Mouse (Mus musculus): ENCODE results near the gene Cog2. TPM values are rescaled to one million over a fixed set of nuclear protein-coding genes. Genes with fewer than 3 reads are reported as not detected.

Gene Cog2
- polyA plus RNA-seq, 1 experiment from 2014 or later, result 37.6 TPM

DNA sequence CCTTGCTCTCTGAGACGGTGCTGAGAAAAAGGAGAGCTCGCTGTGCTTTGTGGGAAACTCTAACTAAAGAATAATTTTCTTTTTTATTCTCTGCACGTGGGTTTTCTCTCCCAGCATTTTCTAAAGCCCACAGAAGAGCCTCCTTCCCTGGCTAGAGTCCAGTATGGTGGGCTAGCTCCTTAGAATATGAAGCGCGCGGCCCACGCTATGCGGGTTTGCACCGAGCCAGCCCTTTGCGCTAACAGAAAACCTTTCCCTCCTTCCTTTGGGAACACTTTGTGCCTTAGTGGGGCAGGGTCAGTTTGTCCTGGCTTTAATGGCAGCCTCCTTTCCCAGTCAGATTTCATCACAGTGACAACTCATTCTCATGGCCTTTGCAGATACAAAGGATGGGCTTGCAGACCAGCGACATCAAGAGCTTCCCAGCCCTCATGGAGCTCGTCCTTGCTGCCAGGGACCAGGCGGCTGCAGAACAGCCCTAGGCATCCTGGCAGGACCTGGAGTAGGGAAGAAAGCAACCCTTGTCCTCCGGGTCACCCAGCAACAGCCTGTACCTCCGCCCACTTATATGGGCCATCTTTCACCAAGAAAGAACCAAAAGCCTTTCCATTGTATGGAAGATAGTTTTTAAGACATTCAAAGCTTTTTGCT lies 30.6 kb downstream of the Cog2 start:
- no peak for ATAC-seq
- Histone ChIP-seq H3K4me2 (ENCODE audit: low read depth, low read length) (no peak overlapping the region), H3K4me3 (ENCODE audit: low read length) (no peak overlapping the region), H3K36me3 (ENCODE audit: control insufficient read depth, insufficient read depth, low read length) (peaks cover 32% of the 10 kb centered on the region), H3K27me3 (replicated peaks; ENCODE audit: control insufficient read depth, insufficient read depth, low read length) (no peaks in the 10 kb centered on the region), H3K4me1 (ENCODE audit: control insufficient read depth, insufficient read depth, low read length) (no peaks in the 10 kb centered on the region), H3K27ac (ENCODE audit: low read length) (no peak overlapping the region), H3K9me3 (ENCODE audit: control insufficient read depth, low read length) (no peaks in the 10 kb centered on the region), H3K9ac (ENCODE audit: low read depth, low read length) (no peak overlapping the region)
- WGBS, result 91% methylated on average over 15 of the region's 15 CpGs

DNA sequence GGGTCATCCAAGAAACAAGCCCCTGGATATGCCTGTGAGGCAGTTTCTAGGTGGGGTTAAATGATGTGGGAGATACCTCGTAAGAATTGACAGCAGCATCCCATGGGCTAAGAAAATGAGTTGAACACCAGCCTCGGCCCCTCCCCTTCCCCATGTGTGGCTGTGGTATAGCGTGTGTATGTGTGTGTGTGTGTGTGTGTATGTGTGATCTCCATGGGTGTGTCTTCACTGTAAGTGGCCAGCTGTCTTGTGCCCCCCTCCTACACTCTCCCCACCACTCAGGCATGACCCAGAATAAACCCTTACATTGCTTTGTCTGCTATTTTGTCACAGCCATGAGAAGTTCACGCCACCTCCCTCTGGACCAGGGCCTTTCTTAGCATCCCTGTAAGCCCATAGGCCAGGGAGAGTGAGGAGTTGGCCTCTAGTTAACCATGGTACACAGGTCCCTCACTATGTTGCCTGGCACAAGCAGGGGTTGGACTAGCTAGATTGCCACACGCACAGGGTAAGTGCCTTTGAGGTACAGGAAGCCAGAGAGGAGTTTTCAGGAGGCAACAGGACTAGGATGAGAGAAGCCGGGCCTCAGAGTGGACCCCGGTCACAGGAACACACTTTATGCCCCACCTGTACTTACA lies 34.7 kb downstream of the Cog2 start:
- no peak overlapping the region for H3K9ac ChIP-seq (ENCODE audit: low read depth, low read length)
- 87% methylated on average over 7 of the region's 7 CpGs for WGBS
- no peak for ATAC-seq
- H3K36me3 ChIP-seq (ENCODE audit: control insufficient read depth, insufficient read depth, low read length), result peaks cover 18% of the 10 kb centered on the region
- no peaks in the 10 kb centered on the region for H3K4me1 ChIP-seq (ENCODE audit: control insufficient read depth, insufficient read depth, low read length)
- no peaks in the 10 kb centered on the region for H3K9me3 ChIP-seq (ENCODE audit: control insufficient read depth, low read length)
- H3K4me3 ChIP-seq (ENCODE audit: low read length), result no peak overlapping the region
- H3K27me3 ChIP-seq (replicated peaks; ENCODE audit: control insufficient read depth, insufficient read depth, low read length), result no peaks in the 10 kb centered on the region
- no peak overlapping the region for H3K4me2 ChIP-seq (ENCODE audit: low read depth, low read length)
- no peak overlapping the region for H3K27ac ChIP-seq (ENCODE audit: low read length)

DNA sequence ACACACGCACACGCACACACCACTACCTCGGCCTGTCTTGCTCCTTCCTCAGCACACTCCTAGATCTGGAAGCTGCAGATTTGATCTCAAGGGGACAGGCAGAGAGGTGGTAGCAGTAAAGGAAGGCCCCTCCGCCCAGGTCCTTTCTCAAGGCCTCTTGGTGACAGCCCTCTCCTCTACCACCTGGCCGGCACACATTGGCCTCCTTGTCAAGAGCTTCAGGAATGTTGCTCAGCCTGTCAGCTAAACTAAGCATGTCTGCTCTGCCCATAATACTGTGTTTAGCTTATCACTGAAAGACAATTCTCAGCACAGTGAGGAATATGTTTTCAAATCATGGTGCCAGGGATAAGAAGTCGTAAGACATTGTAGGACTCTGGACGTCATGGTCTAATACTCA lies 35.6 kb downstream of the Cog2 start:
- H3K4me3 ChIP-seq (ENCODE audit: low read length), result no peak overlapping the region
- no peaks in the 10 kb centered on the region for H3K27me3 ChIP-seq (replicated peaks; ENCODE audit: control insufficient read depth, insufficient read depth, low read length)
- H3K4me2 ChIP-seq (ENCODE audit: low read depth, low read length), result no peak overlapping the region
- no peaks in the 10 kb centered on the region for H3K9me3 ChIP-seq (ENCODE audit: control insufficient read depth, low read length)
- no peak overlapping the region for H3K9ac ChIP-seq (ENCODE audit: low read depth, low read length)
- WGBS, result 76% methylated on average over 7 of the region's 7 CpGs
- no peaks in the 10 kb centered on the region for H3K4me1 ChIP-seq (ENCODE audit: control insufficient read depth, insufficient read depth, low read length)
- H3K27ac ChIP-seq (ENCODE audit: low read length), result no peak overlapping the region
- H3K36me3 ChIP-seq (ENCODE audit: control insufficient read depth, insufficient read depth, low read length), result peaks cover 9% of the 10 kb centered on the region; the same call in 1 of the 2 replicates
- no peak for ATAC-seq

DNA sequence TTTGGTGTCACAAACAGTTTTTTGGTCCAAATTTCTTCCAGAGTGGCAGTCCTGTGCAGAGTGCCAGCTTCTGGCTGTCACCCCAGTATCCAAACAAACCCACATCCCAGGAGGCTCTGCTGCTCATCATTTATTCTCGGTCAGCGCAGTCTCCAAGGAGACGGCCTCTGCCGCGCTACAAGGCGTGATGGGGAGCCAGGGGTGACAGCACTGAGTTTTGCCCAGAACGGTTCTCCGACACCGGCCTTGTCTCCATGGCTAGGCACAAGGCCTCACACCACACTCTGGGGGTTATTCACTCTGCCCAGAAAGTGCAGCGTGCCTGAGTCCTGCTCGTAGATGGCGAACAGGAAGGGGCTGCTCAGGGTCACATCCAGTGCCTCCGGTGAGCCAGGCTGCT lies 36.1 kb downstream of the Cog2 start:
- no peak for ATAC-seq
- Histone ChIP-seq H3K4me3 (ENCODE audit: low read length) (no peak overlapping the region), H3K9ac (ENCODE audit: low read depth, low read length) (no peak overlapping the region), H3K9me3 (ENCODE audit: control insufficient read depth, low read length) (no peaks in the 10 kb centered on the region), H3K27ac (ENCODE audit: low read length) (no peak overlapping the region), H3K36me3 (ENCODE audit: control insufficient read depth, insufficient read depth, low read length) (peaks cover 6% of the 10 kb centered on the region; the same call in 1 of the 2 replicates), H3K4me2 (ENCODE audit: low read depth, low read length) (no peak overlapping the region), H3K27me3 (replicated peaks; ENCODE audit: control insufficient read depth, insufficient read depth, low read length) (no peaks in the 10 kb centered on the region), H3K4me1 (ENCODE audit: control insufficient read depth, insufficient read depth, low read length) (no peaks in the 10 kb centered on the region)
- WGBS, result 73% methylated on average over 13 of the region's 13 CpGs

DNA sequence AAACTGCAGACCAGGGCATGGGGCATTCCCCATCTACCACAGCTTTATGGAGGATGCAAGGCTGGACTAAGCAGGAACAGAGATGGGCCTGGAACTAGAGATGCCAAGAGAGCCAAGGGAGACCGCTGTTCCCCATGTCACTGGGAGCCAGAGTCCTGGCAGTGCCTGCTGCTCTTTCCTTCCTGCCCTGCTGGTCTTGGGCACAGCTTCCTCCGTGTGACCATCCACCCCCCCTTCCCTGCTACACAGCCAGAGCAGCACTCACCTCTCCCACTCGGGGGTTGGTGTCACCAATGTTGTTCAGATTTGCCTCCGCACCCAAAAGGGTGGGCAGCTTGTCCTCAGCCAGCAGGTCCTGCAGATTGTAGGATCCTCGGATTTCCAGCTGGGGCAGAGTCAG lies 36.9 kb downstream of the Cog2 start:
- H3K9ac ChIP-seq (ENCODE audit: low read depth, low read length), result no peak overlapping the region

DNA sequence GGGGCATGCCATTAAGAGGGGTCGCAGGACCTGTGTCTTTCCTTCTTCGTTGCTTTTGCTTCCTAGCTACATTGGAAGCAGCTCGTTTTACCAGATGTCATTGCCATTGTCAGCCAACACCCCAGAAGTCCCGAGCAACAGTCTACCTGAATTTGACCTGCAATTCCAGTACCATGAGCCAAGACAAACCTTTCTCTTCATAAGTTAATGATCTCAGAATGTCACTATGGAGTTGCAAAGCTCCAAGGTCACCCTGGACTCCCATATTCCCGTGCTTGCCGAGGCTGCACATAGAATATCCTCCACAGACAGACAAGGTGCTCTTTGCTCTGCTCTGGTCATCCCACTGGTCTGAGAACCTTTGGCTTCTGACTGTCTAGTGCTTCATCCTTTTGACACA lies 46.6 kb downstream of the Cog2 start:
- Histone ChIP-seq H3K27ac (ENCODE audit: low read length) (no peak overlapping the region), H3K4me3 (ENCODE audit: low read length) (no peak overlapping the region), H3K4me2 (ENCODE audit: low read depth, low read length) (no peak overlapping the region), H3K4me1 (ENCODE audit: control insufficient read depth, insufficient read depth, low read length) (peaks cover 18% of the 10 kb centered on the region), H3K9ac (ENCODE audit: low read depth, low read length) (no peak overlapping the region), H3K36me3 (ENCODE audit: control insufficient read depth, insufficient read depth, low read length) (no peaks in the 10 kb centered on the region), H3K9me3 (ENCODE audit: control insufficient read depth, low read length) (no peaks in the 10 kb centered on the region), H3K27me3 (replicated peaks; ENCODE audit: control insufficient read depth, insufficient read depth, low read length) (no peaks in the 10 kb centered on the region)
- WGBS, result 73% methylated on average over 6 of the region's 6 CpGs
- ATAC-seq, result no peak

More for the DNA sequence above, 36.9 kb downstream of the Cog2 start:
- Histone ChIP-seq H3K27me3 (replicated peaks; ENCODE audit: control insufficient read depth, insufficient read depth, low read length) (no peaks in the 10 kb centered on the region), H3K27ac (ENCODE audit: low read length) (peak overlapping the region; percentile 9; the same call in 1 of the 2 replicates), H3K9me3 (ENCODE audit: control insufficient read depth, low read length) (no peaks in the 10 kb centered on the region), H3K36me3 (ENCODE audit: control insufficient read depth, insufficient read depth, low read length) (peaks cover 5% of the 10 kb centered on the region; the same call in 1 of the 2 replicates), H3K4me3 (ENCODE audit: low read length) (no peak overlapping the region), H3K4me1 (ENCODE audit: control insufficient read depth, insufficient read depth, low read length) (no peaks in the 10 kb centered on the region), H3K4me2 (ENCODE audit: low read depth, low read length) (no peak overlapping the region)
- ATAC-seq, result no peak
- 59% methylated on average over 5 of the region's 5 CpGs for WGBS

DNA sequence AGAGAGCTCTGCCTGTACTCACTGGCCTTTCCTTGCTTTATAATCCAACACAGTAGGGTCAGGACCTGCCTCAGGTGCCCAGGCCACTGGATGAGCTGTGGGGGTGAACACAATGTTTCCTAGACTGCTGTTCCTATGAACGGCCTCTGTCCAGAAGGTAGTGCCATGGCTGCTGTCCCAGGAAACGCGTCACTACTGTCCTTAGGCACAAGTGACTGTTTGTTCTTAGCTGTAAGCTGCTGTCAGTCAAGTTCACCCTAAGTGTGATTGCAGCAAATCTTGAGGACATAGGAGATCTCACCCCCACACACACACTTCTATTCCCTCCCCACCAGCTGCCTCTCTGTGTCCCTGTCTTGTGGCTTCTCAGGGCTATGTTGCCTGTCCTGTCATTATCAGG lies 47.0 kb downstream of the Cog2 start:
- no peak overlapping the region for H3K4me3 ChIP-seq (ENCODE audit: low read length)
- H3K36me3 ChIP-seq (ENCODE audit: control insufficient read depth, insufficient read depth, low read length), result no peaks in the 10 kb centered on the region
- 79% methylated on average over 3 of the region's 3 CpGs for WGBS
- H3K4me2 ChIP-seq (ENCODE audit: low read depth, low read length), result no peak overlapping the region
- no peak overlapping the region for H3K27ac ChIP-seq (ENCODE audit: low read length)
- no peak overlapping the region for H3K9ac ChIP-seq (ENCODE audit: low read depth, low read length)
- no peak for ATAC-seq
- peaks cover 20% of the 10 kb centered on the region for H3K4me1 ChIP-seq (ENCODE audit: control insufficient read depth, insufficient read depth, low read length)
- H3K9me3 ChIP-seq (ENCODE audit: control insufficient read depth, low read length), result no peaks in the 10 kb centered on the region
- no peaks in the 10 kb centered on the region for H3K27me3 ChIP-seq (replicated peaks; ENCODE audit: control insufficient read depth, insufficient read depth, low read length)

DNA sequence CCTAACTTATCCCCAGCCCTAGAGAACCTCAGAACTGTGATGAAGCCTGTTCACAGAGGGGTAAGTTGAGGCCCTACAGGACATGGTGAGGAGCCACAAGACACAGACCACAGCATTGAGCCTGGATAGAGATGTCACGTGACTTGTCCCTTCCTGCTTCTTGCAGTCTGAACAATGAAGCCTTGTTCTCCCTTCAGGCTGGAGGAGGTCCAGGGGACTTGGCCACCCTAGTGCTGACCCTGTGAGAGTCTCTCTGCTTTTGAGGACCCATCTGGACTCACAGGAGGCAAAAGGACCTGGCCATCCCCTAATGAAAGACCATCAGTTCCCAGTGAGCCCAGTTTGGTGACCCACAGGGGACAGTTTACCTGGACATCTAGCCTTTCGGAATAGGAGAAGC lies 48.5 kb downstream of the Cog2 start:
- H3K36me3 ChIP-seq (ENCODE audit: control insufficient read depth, insufficient read depth, low read length), result no peaks in the 10 kb centered on the region
- 72% methylated on average over 2 of the region's 2 CpGs for WGBS
- peaks cover 23% of the 10 kb centered on the region for H3K4me1 ChIP-seq (ENCODE audit: control insufficient read depth, insufficient read depth, low read length)
- no peak overlapping the region for H3K4me3 ChIP-seq (ENCODE audit: low read length)
- ATAC-seq, result no peak
- no peaks in the 10 kb centered on the region for H3K9me3 ChIP-seq (ENCODE audit: control insufficient read depth, low read length)
- H3K9ac ChIP-seq (ENCODE audit: low read depth, low read length), result no peak overlapping the region
- H3K27me3 ChIP-seq (replicated peaks; ENCODE audit: control insufficient read depth, insufficient read depth, low read length), result no peaks in the 10 kb centered on the region
- no peak overlapping the region for H3K4me2 ChIP-seq (ENCODE audit: low read depth, low read length)
- no peak overlapping the region for H3K27ac ChIP-seq (ENCODE audit: low read length)

DNA sequence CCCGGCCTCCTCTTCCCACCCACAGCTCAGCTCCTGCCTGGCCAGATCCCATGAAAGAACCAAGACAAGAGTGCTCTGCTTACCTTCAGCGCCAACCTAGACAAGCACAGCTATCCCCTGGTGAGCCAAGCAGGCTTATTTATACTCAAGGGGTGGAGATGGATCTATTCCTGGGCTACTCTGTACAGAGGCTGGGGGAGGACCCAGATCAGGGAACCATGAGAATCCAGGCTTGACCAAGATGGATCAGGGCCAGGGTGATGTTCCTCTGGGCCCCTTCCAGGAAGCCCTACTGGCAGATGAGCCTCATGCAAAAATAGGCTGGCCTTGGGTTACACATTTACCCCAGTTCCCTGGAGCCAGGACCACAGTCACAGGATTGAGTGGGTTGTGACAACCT lies 49.0 kb downstream of the Cog2 start, which contains the start of gene Agt:
Gene Agt (minus strand): TSS at position 114 of the 400 bp plus-strand sequence.
- H3K4me1 ChIP-seq (ENCODE audit: control insufficient read depth, insufficient read depth, low read length), result peaks cover 23% of the 10 kb centered on the region
- 68% methylated on average over 2 of the region's 2 CpGs for WGBS
- ATAC-seq, result no peak
- peak within 1 kb of the TSS; percentile 80 for H3K27ac ChIP-seq (ENCODE audit: low read length)
- H3K27me3 ChIP-seq (replicated peaks; ENCODE audit: control insufficient read depth, insufficient read depth, low read length), result no peaks in the 10 kb centered on the region
- no peaks in the 10 kb centered on the region for H3K9me3 ChIP-seq (ENCODE audit: control insufficient read depth, low read length)
- H3K4me3 ChIP-seq (ENCODE audit: low read length), result no peak within 1 kb of the TSS
- no peaks in the 10 kb centered on the region for H3K36me3 ChIP-seq (ENCODE audit: control insufficient read depth, insufficient read depth, low read length)
- no peak within 1 kb of the TSS for H3K9ac ChIP-seq (ENCODE audit: low read depth, low read length)
- H3K4me2 ChIP-seq (ENCODE audit: low read depth, low read length), result no peak within 1 kb of the TSS

Measured in intestine, embryonic 16.5 days (tissue).